ENCODE assay signal across 16 mouse cellular contexts in genomic region chr7:70712141-70712540, GRCm38 (mm10).
DNase-seq lines count a peak whose midpoint lies in the region; TF ChIP-seq lines count a peak whose summit lies in the region.
"Had no signal": no experiment of that assay in that cellular context is flagged by ENCODE, and none has a peak within 500 bp of the region (broad histone marks: within the 10 kb centered on the region; RNA-seq: fewer than 3 reads in every experiment).

No protein-coding gene starts in this region.

- H3K27ac ChIP-seq in layer of hippocampus, adult 2 months = no peak overlapping the region
- H3K27ac ChIP-seq: embryonic facial prominence, embryonic 13.5 days; forebrain, embryonic 10.5 days; heart, embryonic 10.5 days; hindbrain, postnatal 0 days had no signal

- H3K4me3 ChIP-seq in layer of hippocampus, adult 2 months = no peak overlapping the region
- H3K4me3 ChIP-seq: embryonic facial prominence, embryonic 13.5 days; forebrain, embryonic 10.5 days; heart, embryonic 10.5 days had no signal

- intact Hi-C loops in left cerebral cortex, postnatal 4 days (cut with DNase I) = no loop called here

- TF ChIP-seq CTCF in layer of hippocampus, adult 2 months (conservative IDR thresholded peaks at IDR 0.05) = no peak

- DNase-seq in left cerebral cortex, adult 11 months (ENCODE audit: low spot score) = peak; percentile 25
- no peak for DNase-seq in left cerebral cortex, postnatal 4 days
- DNase-seq in layer of hippocampus, adult 2 months (ENCODE audit: low spot score in 2 of 2) = peak; percentile 50 to 82
- peak; percentile 38 to 80 for DNase-seq in left cerebral cortex, adult 9 months (ENCODE audit: low spot score in 2 of 2)
- DNase-seq in right cerebral cortex, postnatal 36 days (ENCODE audit: low spot score in 2 of 2) = peak; percentile 76 to 81
- no peak for DNase-seq in ovary, postnatal 14 days (ENCODE audit: low spot score)
- no peak for DNase-seq in thymus, postnatal 36 days
- DNase-seq in heart, adult 18-20 months = no peak
- DNase-seq: cerebellum, adult 11-12 months; heart, postnatal 14 days; kidney, adult 8-10 months; lung, embryonic 14.5 days had no signal

Comparison
In these comparisons a context has a peak if more than half of its experiments do, and no peak if none do; other contexts are left out.
1. DNase-seq: peak in left cerebral cortex, adult 11 months (single experiment), layer of hippocampus, adult 2 months (2 of 2), left cerebral cortex, adult 9 months (2 of 2) and right cerebral cortex, postnatal 36 days (2 of 2); none in left cerebral cortex, postnatal 4 days (single experiment), ovary, postnatal 14 days (single experiment), thymus, postnatal 36 days (0 of 2) and heart, adult 18-20 months (0 of 2).